Mouse (Mus musculus): ENCODE results near the gene Fam45a. TPM values are rescaled to one million over a fixed set of nuclear protein-coding genes. Genes with fewer than 3 reads are reported as not detected.
A peak's percentile ranks its signal among the peaks of the same experiment; 100 is the strongest.
"Not testable (repeated sequence)": the region's sequence is repeated elsewhere in the genome, so short reads cannot be mapped to it uniquely, and the experiment has no call there.

The Fam45a gene
- polyA plus RNA-seq, 1 experiment = 14.2 TPM

DNA sequence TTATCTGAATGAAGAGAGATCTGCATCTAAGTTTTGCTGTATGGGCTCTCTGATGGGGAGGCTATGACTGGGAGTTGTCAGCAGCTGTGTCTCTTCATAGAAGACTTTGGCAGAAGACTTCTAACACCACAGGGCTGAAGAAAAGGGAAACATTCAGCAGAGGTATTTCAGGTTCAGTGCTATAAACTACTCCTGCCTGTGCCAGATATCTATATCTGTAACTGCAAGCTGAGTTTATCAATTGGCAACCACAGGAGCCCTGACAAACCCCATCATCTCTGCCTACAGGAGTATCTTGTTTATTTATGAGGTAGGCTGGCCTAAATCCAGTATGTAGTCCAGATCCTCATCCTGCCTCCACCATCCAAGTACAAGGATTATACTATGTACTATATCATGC is 31.9 kb downstream of the Fam45a start:
- DNase-seq (ENCODE audit: low read depth) = no peak

DNA sequence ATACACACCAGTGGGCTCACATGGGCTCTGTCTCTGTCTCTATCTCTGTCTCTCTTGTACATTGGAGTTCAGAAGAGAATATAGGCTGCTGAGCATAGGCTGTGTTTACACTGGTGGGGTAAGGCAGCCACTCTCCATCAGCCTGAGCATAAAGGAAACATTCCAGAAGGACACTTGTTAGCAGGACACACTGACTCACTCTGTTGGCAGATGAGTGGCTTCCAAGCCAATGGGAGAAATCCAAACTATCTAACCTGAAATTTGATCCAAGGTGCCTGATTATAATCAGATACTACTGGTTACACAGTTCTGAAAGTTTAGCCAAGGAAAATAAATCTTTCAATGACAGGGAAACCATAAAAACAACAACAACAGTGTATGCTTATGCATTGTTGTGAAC is 34.3 kb downstream of the Fam45a start:
- DNase-seq (ENCODE audit: low read depth) = no peak

DNA sequence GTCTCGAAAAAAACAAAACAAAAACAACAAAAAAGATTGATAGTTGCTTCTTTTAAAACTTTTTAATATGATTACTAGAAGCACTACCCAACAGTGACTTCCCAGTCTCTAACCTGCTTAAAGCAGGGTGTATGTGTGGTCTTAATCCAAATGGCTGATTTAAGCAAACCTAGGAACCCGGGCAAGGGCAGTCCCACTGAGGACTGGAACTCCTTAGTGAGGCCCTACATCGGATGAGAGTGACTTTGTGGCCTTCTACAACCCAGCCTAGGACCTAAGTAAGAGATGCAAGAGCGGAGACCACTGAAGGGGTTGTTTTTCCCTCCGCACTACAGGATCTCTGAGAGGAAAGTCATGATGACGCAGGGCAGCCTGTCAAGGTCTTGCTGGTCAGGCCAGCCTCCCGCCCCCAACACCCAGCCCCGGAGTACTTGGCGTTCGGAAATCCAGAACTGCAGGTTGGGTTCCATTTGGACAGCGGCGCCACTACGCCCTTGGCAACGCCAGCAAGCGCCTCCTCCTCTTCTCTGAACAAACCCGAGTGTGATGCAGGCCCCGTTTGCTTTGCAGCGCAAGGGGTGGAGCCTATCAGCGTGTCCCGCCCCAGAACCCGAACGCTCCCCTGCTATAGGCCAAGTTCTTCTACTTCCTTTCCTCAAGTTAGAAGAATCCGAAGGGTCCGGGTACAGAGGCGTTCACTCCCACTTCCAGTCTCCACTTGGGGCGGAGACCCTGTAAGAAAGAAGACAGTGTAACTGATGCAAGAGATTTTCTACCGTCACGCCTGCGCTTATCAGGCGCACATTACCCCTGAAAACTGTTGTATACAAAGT is 49.7 kb downstream of the Fam45a start, which contains the start of gene Sfxn4:
Gene Sfxn4 (minus strand): TSS at position 612 of the 833 bp plus-strand sequence.
- no peak for DNase-seq (ENCODE audit: low read depth)

DNA sequence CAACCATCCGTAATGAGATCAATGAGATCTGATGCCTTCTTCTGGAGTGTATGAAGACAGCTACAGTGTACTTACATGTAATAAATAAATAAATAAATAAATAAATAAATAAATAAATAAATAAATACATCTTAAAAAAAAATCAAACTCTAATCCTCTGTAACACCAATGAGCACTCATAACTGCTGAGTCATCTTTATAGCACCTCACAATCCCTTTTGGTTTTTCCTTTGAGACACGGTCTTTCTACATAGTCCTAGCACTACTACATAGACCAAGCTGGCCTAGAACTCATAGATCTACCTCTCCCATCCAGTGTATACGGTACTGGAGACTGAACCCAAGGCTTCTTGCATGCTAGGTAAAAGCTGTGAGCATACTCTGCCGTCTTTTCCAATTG is 54.8 kb downstream of the Fam45a start:
- not testable (repeated sequence) for DNase-seq (ENCODE audit: low read depth)

DNA sequence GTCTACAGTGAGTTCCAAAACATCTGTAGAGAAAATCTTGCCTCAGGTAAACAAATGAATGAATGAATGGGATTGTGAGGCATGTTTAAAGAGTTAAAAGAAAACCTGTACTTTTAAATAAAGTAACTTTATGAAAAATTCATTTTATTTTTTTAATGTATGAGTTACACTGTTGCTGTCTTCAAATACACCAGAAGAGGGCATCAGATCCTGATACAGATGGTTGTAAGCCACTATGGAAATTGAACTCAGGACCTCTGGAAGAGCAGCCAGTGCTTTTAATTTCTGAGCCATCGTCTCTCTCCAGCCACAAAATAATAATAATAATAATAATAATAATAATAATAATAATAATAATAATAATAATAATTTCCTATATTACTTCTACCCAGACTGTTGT is 59.1 kb downstream of the Fam45a start:
- DNase-seq (ENCODE audit: low read depth) = no peak

DNA sequence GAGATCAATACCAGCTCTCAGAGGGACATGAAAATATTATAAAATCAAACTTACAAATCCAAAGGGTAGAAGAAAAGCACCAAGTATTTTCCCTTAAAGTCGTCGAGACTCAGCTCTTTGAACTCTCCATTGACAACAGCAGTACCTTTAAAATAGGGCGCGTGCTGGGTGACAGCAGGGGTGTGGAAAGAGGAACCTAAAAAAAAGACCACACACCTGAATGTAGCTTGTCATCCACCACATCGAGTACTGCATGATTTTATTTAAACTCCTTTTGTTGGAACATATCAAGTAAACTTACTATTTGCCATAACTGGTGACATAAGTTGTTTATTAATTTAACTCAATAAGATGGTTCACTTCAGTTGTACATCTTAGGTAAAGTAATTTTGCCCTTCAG is 60.0 kb downstream of the Fam45a start:
- DNase-seq (ENCODE audit: low read depth) = no peak

DNA sequence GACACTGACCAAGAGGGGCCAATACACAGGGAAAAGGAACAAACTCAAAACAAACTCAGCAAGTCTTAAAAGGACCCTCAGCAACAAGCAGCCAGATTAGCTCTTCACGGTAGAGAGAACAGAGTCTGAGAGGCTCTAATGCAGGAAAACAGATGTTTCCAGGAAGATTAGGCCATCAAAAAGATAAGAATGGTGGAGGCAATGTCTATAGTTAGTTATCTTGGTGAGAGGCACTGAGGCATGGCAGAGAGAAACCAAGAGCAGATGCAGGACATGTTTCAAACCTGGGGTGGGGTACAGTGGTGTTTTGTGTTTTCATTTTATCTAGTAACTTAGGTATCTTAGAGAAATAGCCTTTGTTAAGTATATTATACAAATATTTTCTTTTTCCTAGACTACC is 60.9 kb downstream of the Fam45a start:
- no peak for DNase-seq (ENCODE audit: low read depth)

DNA sequence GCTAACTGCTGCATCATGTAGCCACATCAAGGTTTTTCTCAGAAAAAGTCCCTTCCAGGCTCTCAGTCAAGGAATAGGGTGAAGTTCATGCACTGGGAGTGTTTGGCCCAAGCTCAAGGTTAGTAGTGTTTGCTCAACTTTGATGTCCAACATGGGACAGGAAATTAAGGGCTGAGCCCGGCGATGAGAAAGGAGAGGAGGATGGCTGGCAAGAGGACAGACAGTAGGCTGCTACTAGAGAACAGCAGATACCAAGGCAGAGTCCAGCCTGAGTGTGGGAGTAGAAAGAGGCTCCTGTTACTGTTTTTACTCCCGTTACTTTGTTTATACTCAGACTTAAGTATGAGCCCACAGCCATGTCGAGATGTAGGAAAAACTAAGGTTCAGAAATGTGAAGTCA is 62.1 kb downstream of the Fam45a start:
- DNase-seq (ENCODE audit: low read depth) = no peak

DNA sequence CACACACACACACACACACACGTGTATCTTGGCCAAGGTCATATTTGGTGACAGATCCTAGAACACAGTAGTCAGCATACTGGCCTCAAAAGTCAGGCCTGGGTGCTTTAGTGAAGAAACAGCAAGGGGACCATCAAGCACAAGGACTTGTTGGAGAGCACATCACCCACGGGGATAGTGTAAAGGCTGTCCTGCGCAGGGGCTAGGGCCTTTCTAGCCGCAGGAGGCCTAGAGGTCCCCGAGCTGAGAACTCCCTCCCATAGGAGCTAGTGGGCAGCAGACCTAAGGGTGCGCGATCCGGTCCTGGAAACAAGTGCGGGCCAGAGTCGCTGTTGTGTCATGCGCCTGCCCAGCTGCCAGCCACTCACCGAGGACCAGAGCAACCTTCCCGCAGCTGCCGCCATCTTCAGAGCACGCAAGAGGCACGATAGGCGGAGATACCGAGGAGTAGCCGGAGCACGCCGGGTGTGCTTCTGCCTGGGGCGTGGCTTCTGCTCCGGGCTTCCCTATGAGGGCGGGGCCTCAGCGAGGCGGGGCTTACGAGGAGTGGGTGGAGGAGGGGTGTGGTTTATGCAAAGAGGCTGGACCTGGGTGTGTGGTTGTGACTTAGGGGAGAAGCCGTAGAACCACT is 62.8 kb downstream of the Fam45a start, which contains the start of gene Prdx3:
Gene Prdx3 (minus strand): TSS at position 493 of the 631 bp plus-strand sequence.
- peak; percentile 58 for DNase-seq (ENCODE audit: low read depth)

DNA sequence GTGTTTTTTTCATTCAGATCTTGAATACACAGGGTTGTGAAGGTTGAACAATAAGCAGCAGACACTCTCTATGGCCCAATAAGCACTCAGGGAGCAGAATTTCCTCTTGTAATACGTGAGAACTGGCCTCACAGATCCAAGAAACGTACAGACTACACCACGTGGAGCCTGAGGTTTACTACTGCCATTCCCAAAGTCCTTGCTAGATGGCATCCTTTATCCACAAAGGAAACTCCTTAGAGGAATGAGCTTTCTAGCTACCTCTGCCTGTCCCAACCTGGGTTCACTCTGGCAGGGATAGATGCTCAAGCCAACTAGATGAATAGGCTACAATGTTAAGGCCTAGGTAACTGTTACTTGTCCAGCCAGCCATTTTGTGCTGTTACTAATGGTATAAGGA is 71.7 kb downstream of the Fam45a start:
- DNase-seq (ENCODE audit: low read depth) = no peak

Other genes starting within 250 kb of the Fam45a start
- gene Cacul1, start 230.6 kb upstream of the Fam45a start, polyA plus RNA-seq (2012; rRNA removed) = 8.6 and 10.7 TPM in 2 replicates
- gene Nanos1, start 55.6 kb upstream of the Fam45a start, polyA plus RNA-seq (2012; rRNA removed) = 0.27 and 0.51 TPM in 2 replicates
- gene Eif3a, start 20.9 kb upstream of the Fam45a start, polyA plus RNA-seq (2012; rRNA removed) = 34.3 and 48.9 TPM in 2 replicates
- gene Sfxn4, start 49.9 kb downstream of the Fam45a start, polyA plus RNA-seq (2012; rRNA removed) = 1.9 and 2.6 TPM in 2 replicates
- 164 and 183 TPM in 2 replicates for gene Prdx3, start 63.0 kb downstream of the Fam45a start, polyA plus RNA-seq (2012; rRNA removed)
- gene Grk5, start 78.2 kb downstream of the Fam45a start, polyA plus RNA-seq (2012; rRNA removed) = 4.6 and 5.4 TPM in 2 replicates